ENCODE assay signal across 9 mouse cellular contexts in genomic region chr1:153092237-153092975, GRCm38 (mm10).
DNase-seq lines count a peak whose midpoint lies in the region; ATAC-seq lines count a peak whose summit lies in the region.
"Had no signal": no experiment of that assay in that cellular context is flagged by ENCODE, and none has a peak within 500 bp of the region (broad histone marks: within the 10 kb centered on the region; RNA-seq: fewer than 3 reads in every experiment).

No protein-coding gene starts in this region.

- peaks cover 7% of the 10 kb centered on the region; the same call in 1 of the 2 replicates for H3K4me1 ChIP-seq in forebrain, embryonic 16.5 days (replicated peaks; ENCODE audit: control insufficient read depth, insufficient read depth, low read length)
- H3K4me1 ChIP-seq in lung, embryonic 15.5 days: peaks cover 57% of the 10 kb centered on the region

- H3K4me2 ChIP-seq in forebrain, embryonic 16.5 days (ENCODE audit: low read length): no peak overlapping the region
- H3K4me2 ChIP-seq in lung, embryonic 15.5 days: no peak overlapping the region

- H3K27me3 ChIP-seq in forebrain, embryonic 16.5 days (replicated peaks; ENCODE audit: control insufficient read depth, insufficient read depth, low read length): no peaks in the 10 kb centered on the region
- no peaks in the 10 kb centered on the region for H3K27me3 ChIP-seq in lung, embryonic 15.5 days

- H3K27ac ChIP-seq in forebrain, embryonic 16.5 days (ENCODE audit: low read length): no peak overlapping the region
- peak overlapping the region; percentile 87 for H3K27ac ChIP-seq in lung, embryonic 15.5 days
- H3K27ac ChIP-seq: macrophage had no signal

- intact Hi-C loops in heart, postnatal 14 days (cut with DNase I): loop anchor here (1.0 kb wide), 1 partner anchor 44 kb away; no protein-coding TSS in a partner anchor

- no peaks in the 10 kb centered on the region for H3K9me3 ChIP-seq in forebrain, embryonic 16.5 days (ENCODE audit: control insufficient read depth, low read length)
- no peaks in the 10 kb centered on the region for H3K9me3 ChIP-seq in lung, embryonic 15.5 days

- no peak overlapping the region for H3K4me3 ChIP-seq in forebrain, embryonic 16.5 days (replicated peaks; ENCODE audit: low read length)
- H3K4me3 ChIP-seq in lung, embryonic 15.5 days: no peak overlapping the region

- no peak overlapping the region for H3K9ac ChIP-seq in forebrain, embryonic 16.5 days (replicated peaks; ENCODE audit: low read depth, low read length)
- no peak overlapping the region for H3K9ac ChIP-seq in lung, embryonic 15.5 days

- H3K36me3 ChIP-seq in forebrain, embryonic 16.5 days (ENCODE audit: control insufficient read depth, insufficient read depth): no peaks in the 10 kb centered on the region; the same call in 1 of the 2 replicates
- no peaks in the 10 kb centered on the region for H3K36me3 ChIP-seq in lung, embryonic 15.5 days

- peak; percentile 99 for DNase-seq in NIH3T3 (ENCODE audit: low read depth)
- DNase-seq in cerebellum, adult 11-12 months: peak; percentile 78
- peak; percentile 79 to 81 for DNase-seq in heart, postnatal 14 days
- DNase-seq in layer of hippocampus, adult 11-12 months (ENCODE audit: low spot score): peak; percentile 81
- DNase-seq in ovary, postnatal 36 days (ENCODE audit: low spot score): peak; percentile 65
- DNase-seq in urinary bladder, postnatal 10 days (ENCODE audit: low spot score): peak; percentile 28

- WGBS in forebrain, embryonic 16.5 days: 54% methylated on average over 5 of the region's 5 CpGs
- WGBS in lung, embryonic 15.5 days: 41% methylated on average over 5 of the region's 5 CpGs

- peak; percentile 68 for ATAC-seq in forebrain, embryonic 16.5 days
- peak; percentile 49; the same call in 1 of the 2 replicates for ATAC-seq in lung, embryonic 15.5 days (ENCODE audit: borderline replicate concordance, extremely low read depth, low FRiP score, low TSS enrichment)

Comparison
In these comparisons a context has a peak if more than half of its experiments do, and no peak if none do; other contexts are left out.
1. DNase-seq: peak in every context shown above with its lines; median percentile 99 in NIH3T3; 81 in layer of hippocampus, adult 11-12 months; 80 in heart, postnatal 14 days; 78 in cerebellum, adult 11-12 months; 65 in ovary, postnatal 36 days; 28 in urinary bladder, postnatal 10 days.